Mouse (Mus musculus) c-Kit-positive CD71-positive TER-119-negative erythroid progenitor cells, embryonic 14.5 days (primary cell): ENCODE measurements around the gene Zfp280d.
A peak's percentile ranks its signal among the peaks of the same experiment; 100 is the strongest.

ENCODE experiments used
- DNase-seq: peaks from one replicate; pipeline ENCODE4 v3.0.0-alpha.2; 2013; ENCODE audit warnings: low read depth

Gene Zfp280d

DNA sequence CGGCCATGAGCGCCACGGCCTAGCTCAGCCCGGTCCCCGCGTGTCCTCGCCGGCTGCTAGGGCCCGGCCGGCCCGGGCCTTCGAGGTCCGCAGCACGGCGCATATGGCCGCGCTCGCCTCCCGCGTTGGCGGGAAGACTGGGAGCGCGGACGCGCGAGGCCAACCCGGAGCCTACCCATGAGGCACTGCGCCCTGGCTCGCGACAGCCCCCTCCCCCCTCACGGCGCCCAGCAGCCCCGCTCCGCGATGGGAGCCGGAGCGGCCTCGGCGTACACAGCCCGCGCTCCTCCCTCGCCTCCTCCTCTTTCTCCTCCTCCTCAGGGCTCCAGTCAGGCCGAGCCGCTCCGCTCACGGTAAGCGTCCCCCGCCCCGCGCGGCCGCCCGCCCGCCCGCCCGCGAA is at the start of gene Zfp280d:
Zfp280d (plus strand) TSS at position 184 of the 400 bp plus-strand sequence.
- peak; percentile 57 for DNase-seq

DNA sequence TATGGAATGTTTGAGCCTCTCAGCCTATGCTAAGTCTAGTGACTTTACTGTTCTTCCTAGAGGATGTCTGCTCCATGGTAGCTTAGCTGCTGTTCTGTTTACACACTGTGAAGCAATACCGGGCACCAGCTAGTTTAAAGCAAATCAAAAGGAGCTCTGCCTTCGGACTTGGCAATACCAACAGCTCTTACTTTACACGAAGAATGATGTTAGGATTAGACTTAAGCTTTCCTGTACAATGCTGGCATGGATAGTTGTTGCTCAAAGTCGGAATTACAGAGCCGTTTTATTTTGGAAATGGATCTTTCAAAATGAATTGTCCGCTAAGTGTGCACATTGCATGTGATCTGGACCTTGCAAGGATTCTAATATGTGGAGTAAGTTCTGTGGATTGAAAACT is 48.1 kb upstream of the Zfp280d start:
- no peak for DNase-seq

DNA sequence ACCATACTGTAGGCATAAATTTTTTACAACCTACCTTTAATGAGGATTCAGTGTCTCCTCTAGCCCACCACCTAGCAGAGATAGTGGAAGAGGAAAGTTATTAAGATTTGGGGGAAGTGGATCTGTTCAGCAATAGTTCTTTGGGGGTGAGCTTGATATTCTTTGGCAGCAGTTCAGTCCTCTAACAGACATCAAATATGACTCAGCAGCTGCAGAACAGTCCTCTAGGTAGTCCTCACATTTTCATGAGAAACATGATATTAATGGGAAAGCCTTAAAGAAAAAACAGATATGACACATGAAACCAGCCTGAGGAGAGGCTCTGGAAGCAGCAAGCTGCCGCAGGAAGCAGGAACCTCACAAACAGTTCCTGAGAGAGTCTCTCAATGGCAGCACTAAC is 22.0 kb upstream of the Zfp280d start:
- no peak for DNase-seq

DNA sequence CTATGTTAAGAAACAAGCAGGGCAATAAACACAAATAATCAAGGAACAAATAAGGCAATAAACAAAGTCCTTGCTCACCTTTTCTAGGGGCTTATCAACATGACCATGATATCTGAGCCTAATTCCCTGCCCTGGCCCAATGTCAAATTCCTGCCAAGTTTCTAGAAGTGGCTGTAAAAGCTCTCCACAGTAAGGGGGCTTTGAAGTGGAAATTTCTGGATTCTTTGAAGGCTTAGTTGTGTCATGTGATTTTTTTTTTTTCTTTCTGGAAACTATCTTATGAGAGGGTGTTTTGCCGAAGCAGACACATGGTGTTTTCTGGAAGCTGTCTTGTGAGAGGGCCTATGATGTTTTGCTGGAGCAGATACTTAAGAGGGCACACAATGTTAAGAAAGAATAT is 19.4 kb upstream of the Zfp280d start:
- DNase-seq, result no peak

DNA sequence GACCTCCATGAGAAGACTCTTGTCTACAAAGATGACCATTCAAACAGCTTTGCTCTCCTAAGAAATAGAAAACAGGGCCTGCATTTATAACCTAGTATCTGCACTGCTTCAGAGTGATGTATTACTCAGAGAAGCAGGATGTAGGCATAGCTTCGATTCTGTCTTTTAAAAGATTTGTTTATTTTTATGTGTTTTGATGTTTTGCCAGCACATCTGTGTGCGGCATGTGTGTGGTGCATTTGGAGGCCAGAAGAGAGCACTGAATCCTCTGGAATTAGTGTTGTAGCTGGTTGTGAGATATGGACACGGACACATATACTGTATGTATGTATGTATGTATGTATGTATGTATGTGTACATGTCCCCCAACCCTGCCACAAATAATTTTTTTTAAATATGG is 18.0 kb upstream of the Zfp280d start:
- no peak for DNase-seq

DNA sequence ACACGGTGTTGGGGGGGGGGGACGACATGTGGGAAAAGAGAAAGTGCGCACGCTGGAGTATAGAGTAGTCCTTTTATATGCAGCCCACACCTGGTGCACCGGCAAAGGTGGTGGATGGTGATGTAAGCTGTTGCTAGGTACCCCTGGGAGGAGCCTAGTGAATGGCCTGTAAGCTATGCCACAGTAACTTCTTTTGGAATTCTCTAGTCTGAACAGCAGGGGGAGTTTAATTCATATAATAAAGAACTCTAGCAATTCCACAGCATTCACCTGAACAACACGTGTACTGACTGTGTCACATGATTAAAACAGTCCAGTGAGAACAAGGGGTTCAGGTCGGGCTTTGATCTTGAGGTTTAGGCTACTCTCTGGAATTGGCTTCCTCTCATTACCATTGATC is 14.3 kb upstream of the Zfp280d start:
- DNase-seq, result no peak

DNA sequence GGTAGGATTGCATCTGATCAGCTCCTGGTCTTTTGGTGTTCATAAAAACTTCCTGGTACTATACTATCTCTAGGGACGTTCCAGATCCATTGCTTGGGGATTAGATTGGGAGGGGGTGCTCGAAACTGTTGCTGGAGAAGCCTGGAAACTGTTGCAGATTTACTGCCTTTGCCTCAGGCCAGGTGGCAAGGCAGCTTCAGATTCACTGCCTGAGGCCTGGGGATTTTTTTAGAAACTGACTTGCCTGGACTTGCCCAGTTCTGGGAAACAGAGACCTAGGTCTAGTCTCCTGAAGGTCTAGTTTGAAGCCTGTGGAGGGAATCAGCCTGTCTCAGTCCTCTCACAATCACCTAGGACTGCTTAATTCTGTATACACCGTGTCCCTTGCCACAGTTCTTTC is 9.8 kb upstream of the Zfp280d start:
- no peak for DNase-seq

DNA sequence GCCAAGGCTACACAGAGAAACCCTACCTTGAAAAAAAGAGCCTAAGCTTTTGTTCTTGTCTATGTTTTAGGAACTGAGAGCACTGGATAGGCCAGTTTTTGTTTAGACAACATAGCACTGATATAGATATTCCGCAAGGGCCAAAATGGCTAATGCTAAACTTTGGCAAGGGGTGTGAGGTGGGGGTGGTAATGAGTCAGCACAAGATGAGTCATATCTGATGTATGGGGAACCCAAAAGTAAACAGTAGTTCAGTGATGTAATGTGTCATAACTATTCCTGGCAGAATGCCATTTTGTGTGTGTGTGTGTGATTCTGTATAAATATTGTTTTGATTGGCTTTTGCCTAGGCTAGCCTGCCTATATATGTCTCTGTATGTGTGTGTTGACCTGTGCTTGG is 4.5 kb upstream of the Zfp280d start:
- no peak for DNase-seq

DNA sequence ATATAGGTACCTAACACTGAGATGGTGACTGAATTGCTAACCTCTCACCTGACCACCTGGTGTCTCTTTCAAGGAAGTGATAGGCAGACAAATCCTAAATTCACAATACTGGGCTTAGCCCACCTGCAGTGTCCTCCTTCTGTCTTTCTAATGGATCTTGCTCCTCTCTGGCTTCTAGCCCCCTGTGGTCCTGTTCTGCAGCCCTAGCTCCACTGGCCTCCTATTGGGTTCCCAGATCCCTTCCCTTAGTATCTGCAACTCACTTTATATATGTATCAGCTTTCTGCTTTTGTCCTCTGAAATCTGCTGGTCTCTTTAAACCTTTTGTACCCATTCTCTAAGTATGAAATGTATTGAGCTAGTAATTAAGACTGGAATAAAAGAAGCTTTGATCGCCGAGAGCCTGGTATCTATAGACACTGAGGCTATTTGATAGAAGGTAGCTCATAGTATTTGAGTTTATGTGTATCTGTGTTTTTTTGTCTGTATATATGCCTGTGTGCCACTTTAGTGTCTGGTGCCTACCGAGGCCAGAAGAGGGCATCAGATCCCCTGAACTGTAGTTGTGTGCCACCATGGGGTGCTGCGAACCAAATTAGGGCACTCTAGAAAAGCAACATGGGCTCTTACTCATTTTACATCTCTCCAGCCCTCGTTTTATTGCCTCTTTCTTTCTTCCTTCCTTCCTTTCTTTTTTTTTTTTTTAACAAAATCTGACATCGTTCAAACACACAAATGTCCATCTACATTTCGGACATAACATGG is 832 bp upstream of the Zfp280d start:
- DNase-seq, result no peak

DNA sequence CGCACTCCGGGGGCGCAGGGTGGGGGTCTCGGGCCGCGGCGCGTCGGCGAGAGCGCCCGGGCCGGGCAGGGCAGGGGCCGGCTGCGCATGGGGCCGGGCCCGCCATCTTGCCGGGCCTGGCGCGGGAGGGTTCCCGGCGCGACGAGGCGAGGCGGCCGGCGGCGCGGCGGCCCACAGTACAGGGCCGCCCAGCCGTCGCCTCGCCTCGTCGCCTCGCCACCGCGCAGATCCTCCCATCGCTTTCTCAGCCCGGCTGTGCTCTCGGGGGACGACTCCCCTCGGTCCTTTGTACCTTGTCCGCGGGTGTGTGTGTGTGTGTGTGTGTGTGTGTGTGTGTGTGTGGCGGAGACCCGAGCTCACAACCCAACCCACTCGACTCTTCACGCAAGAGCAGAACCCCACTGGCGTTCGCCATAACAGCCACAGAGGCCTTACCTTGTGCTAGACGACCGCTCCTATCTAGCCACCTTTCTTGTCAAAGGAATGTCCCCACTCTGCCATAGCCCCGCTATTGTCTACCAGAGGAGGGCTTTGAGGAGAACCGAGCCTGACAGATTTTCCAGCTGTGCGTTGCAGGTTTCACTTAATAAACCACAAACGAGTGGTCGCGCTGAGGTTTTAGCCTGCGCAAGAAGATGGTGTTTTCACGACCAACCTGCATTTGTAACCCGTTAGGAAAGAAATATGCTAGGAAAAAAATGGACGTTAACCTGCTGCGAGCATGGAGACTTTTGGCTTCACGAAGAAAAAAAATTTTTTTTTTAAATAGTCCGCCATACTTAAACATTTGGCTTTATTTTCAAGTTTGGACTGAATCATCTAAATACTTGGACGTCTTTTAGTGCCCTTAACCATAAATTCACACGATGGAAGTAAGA is 680 bp downstream of the Zfp280d start:
- peak; percentile 40 for DNase-seq

DNA sequence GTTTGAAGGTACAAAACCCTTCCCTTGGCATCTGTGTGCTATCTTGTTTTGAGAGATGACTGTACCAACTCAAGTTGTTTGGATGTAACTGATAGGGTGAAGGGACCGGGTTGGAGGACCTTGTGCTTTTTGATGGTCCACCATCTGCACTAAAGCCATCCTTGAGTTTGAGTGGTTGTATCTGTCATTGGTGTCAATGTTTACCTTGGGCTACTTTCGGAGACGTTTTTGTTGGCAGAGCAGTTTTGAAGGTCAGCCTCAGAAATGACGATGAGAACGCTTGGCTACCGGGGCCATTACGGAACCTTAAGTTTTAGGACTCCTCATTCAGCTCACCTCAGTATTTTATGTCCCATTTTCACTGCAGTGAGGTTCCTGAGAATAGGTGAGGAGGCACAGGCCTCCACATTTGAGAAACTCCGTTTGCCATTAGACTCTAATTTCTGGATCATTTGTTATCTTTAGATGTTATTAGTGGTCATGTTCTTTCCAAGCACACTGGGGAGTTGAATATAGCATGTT is 1.4 kb downstream of the Zfp280d start:
- peak; percentile 54 for DNase-seq

DNA sequence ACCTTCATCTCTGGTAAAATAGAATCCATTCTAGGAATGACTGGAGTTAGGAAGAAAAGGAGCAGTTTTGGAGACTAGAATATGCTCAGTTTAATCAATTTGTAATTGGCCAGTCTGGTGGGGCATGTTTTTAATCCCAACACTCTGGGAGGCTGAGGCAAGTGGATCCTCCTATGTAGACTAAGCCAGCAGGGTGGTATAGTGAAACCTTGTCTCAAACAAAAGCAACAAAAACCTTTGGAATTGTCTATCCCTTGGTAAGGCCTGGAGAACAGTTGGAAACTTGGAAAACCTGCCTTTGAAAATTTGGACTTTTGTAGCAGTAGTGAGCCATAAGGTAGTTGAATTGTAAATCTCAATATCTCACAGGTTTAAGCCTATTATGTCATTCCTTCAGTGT is 2.3 kb downstream of the Zfp280d start:
- DNase-seq, result no peak

DNA sequence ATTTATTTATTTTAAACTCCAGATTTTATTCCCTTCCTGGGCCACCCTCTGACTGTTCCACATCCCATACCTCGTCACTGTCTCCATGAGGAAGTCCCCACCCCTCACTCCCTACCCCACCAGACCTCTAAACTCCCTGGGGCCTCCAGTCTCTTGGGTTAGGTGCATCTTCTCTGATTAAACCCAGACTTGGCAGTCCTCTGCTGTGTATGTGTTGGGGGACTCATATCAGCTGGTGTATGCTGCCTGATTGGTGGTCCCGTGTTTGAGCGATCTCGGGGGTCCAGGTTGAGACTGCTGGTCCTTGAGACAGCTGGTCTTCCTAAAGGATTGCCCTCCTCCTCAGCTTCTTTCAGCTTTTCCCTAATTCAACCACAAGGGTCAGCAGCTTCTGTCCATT is 5.3 kb downstream of the Zfp280d start:
- no peak for DNase-seq

DNA sequence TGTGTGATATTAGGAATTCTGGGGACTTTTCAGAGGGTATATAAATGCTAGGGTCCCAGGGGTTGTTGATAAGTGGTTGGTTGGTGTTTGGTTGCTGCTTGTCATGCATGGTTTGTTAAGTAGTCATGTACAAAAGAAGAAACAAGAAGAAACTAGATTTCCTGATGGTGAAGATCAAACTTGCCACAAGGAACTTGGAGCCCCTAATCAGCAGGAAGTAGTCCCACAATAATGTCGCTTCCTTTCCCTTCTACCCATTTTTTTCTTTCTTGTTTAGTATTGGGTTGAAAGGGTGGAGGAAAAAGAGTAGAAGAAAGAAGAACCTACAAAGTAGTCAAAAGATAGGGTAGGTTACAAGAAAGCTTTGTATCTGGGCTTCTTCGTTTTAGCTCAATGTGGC is 13.0 kb downstream of the Zfp280d start:
- no peak for DNase-seq

DNA sequence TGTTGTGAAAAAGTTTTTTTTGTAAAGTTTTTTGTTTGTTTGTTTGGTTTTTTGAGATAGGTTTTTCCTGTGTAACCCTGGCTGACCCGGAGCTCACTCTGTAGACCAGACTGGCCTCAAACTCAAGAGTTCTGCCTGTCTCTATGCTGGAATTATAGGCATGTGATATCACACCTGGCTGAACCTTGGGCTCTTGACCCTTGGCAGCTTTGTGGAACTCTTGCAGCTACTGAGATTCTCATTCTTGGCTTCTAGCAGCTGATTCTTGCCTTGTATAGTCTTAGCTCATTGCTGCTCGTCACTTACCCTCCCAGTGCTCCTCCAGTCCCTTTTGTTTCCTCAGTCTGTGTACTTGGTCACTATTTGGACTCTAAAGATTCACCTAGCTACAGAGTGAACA is 13.6 kb downstream of the Zfp280d start:
- no peak for DNase-seq

DNA sequence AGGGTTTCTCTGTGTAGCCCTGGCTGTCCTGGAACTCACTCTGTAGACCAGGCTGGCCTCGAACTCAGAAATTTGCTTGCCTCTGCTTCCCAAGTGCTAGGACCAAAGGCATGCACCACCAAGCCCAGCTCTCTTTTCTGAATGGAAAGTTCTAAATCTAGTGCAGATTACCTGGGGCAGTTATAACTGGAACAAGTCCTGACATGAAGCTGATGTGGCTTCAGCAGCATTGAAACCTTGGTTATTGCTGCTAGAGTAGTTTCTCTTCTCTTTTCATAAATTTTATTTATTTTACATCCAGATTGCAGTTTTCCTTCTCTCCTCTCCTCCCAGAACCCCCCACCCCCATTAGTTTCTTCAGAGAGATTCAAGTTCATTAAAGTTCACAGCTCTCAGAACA is 14.4 kb downstream of the Zfp280d start:
- no peak for DNase-seq

DNA sequence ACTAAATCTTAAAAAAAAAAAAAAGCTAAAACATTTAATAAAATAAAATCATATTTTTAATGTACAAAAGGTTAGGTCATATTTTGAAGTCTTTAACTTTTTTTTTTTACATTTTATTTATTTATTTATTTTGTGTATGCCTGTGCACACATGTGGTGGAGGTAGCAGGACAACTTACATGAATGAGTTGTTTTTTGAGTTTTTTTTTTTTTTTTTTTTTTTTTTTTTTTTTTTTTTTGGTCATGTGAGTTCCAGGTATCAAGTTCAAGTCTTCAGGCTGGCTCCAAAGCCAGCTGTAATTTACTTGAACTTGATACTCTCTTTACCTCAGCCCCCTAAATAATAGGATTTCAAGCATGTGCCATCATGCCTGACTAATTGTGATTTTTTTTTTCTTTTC is 19.4 kb downstream of the Zfp280d start:
- DNase-seq, result no peak

DNA sequence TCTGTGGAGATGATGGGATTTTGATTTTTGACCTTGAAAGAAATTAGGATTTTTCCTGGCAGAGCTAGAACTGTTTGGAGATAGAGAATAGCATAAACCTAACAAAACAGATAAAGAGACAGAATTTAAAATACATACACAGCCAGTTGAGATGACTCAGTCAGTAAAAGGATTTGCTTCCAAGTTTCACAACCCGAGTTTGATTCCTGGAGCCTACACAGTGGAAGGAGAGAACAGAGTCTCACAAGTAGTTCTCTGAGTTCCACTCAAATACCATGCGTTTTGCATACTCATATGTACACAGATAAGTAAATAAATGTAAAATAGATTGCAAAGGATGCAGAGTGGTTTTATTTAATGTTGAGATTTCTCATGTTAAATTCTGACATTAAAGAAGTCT is 35.1 kb downstream of the Zfp280d start:
- DNase-seq, result no peak

DNA sequence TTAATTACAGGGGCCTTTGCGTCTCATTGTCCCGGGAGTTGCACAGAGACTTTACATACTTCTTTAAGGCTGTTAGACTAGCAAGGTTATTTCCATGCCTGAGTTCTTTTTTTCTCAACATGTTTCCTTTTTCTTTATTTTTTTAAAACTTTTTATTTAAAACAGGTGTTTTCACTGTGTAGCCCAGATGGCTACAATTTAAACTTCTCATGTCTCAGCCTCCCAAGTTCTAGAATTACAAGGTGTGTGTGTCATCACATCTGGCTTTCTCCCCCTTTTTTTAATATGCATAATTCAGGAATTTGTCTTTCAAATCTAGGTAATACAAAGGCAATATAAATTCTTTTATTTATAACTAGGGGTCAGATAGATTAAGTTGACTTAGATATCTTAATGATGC is 58.6 kb downstream of the Zfp280d start:
- DNase-seq, result no peak

DNA sequence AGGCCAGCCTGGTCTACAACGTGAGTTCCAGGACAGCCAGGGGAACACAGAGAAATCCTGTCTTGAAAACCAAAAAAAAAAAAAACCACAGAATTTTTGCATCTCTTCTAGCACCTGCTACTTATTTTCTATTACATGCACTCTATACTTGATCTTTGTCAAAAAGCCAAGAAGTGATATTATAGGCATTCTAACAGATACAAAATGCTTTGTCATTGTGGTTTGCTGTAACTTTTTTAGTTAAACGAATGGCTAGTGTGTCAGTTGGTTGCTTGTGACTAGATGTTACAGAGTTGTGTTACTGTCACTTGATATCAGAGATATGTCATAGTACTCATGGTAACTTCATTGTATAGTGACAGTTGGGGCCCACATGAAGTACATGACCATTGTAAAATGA is 61.4 kb downstream of the Zfp280d start:
- DNase-seq, result peak; percentile 32

DNA sequence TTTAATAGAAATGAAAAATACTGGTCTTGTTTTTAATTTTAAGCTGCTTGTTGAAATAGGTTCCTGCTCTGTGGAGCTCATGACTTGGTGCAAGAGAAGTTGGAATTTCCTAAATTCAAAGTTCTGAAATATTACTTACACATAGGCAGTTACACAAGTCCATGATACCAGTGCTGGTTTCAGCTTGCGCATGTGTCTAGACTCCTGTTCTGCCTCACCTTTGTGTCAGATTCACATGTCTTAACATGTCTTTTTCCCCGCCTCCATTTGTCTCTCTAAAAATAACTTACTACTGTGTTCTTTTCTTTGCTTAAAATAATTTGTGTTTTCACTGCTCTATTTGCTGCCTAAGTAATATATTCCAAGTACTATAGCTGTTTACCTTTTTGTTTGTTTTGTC is 64.5 kb downstream of the Zfp280d start:
- DNase-seq, result no peak

DNA sequence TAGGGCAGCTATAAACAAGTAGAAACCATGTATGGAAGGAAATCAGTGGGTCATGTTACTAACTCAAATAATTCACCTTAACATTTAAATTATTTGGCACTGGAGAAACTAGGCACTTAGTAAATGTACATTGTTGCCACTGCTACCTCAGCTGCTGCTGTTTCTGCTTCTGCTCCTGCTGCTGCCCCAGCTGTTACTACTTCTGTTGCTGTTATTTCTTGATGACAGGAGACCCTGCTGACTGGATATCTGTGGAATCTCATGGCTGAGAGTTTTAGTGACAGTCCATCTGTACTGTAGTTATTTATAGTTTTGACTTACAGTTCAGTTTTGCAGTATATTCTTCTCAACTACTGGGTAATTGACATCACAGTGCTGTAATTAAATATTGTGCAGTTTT is 69.2 kb downstream of the Zfp280d start:
- DNase-seq, result no peak

DNA sequence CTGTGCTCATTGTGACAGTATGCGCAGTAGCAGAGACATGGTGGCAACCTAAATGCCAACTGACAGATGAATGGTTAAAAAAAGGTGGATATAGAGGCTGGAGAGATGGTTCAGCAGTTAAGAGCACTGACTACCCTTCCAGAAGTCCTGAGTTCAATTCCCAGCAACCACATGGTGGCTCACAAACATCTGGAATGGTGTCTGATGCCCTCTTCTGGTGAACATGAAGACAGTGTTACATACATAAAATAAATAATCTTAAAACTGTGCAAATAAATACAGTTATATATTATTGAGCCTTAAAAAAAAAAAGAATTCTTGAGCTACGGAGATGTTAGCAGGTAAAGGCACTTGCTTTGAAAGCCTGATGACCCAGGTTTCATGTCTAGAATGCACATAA is 97.7 kb downstream of the Zfp280d start:
- DNase-seq, result no peak
